Mouse (Mus musculus): Measurements from ENCODE around the gene Olfr802.

Gene Olfr802

GRCm38 (mm10) chr10:129688069-129688468, at the start of gene Olfr802:
Gene Olfr802 (minus strand): TSS chr10:129688169.
- DNase-seq (ENCODE audit: low spot score): no peak

- DNase-seq (ENCODE audit: low spot score): no peak
Observed at GRCm38 (mm10) chr10:129729275-129729674, 41.3 kb upstream of the Olfr802 start, which contains the start of gene Olfr805. Gene Olfr805 (minus strand): TSS chr10:129729375.

DNA sequence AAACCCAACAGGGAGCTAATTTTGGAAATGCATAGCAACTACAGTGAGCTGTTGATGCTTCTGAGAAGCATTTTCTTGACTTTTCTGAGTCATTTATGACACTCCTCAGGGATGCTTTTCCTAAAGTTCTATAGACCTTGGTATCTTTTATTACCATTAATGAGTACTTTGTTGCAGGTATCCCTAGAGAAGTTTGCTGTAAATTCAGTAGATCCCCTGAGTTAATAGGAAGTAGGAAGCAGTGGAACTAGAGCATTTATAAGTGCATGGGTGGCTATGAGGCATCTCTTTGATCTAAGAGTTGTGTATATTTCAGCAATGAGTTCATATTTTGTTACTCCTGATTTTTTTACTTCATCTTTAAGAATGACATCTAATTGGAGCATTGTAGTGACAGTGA, 14.9 kb upstream of the Olfr802 start, which contains the start of gene Olfr804:
TSS of gene Olfr804 (plus strand) at position 301 of the 400 bp plus-strand sequence.
- DNase-seq (ENCODE audit: low spot score): no peak

GRCm38 (mm10) chr10:129694186-129694585, 6.2 kb upstream of the Olfr802 start, which contains the start of gene Olfr803:
Gene Olfr803 (minus strand): TSS chr10:129694286.
- DNase-seq (ENCODE audit: low spot score): no peak

- no peak for DNase-seq (ENCODE audit: low spot score)
Observed at GRCm38 (mm10) chr10:129673765-129674164, 14.2 kb downstream of the Olfr802 start, which contains the start of gene Olfr801. Gene Olfr801 (minus strand): TSS chr10:129673865.

DNA sequence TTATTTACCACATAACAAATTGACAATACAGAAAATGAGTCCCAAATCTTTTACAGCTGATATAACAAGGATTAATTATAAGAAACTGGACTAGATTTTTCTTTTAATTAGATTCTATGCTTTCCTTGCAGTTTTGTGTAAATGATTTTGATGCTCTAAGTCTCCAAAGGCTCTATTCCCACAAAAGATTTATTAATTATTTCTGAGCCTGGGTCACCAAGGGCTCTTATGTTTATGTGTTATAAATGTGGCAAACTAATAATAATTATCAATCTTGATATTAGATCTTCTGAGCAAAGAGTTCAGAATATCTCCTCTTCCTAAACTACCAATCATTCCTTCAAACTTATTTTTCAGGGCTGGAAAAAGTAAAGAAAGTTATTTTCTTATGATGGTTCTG, 30.6 kb downstream of the Olfr802 start, which contains the start of gene Olfr800:
TSS of gene Olfr800 (plus strand) at position 301 of the 400 bp plus-strand sequence.
- DNase-seq (ENCODE audit: low spot score): no peak

DNA sequence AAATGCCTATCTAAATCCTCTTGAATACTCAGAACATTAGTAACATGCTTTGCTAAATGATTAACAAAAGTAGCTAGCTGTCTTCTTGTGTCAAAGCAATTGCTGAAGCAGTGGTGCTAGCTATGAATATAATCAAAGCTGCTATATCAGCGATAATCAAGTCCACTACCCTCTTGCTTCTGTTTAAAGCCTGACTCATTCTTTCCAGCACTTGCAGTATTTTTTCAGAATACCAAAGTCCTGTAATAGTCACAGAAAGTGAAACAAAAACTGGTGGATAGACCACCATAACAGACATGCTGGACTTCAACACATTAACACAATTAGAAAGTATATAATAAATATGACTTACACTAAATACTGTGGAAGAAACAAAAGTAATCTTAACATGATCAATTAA, 36.2 kb downstream of the Olfr802 start:
- DNase-seq (ENCODE audit: low spot score): no peak

GRCm38 (mm10) chr10:129637184-129637583, 50.8 kb downstream of the Olfr802 start, which contains the start of gene Olfr799:
Gene Olfr799 (plus strand): TSS chr10:129637484.
- no peak for DNase-seq (ENCODE audit: low spot score)

DNA sequence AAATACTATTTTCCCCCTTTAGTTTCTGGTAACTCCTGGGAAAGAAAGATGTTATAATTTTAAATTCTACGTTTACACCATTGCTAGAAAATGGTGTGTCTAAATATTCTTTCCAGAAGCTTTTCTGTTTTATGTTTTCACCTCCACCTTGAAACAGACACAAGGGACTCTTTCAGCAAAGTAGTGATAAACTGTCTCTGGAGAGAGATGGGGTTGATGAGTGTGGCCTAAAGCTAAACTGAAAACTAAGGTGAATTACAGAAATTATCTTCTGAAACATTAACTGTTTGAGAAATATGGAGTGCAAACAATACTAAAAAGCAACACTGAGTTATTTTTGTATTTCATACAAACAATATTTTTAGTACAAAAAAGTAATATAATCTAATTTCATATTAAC, 60.1 kb downstream of the Olfr802 start, which contains the start of gene Olfr798:
TSS of gene Olfr798 (minus strand) at position 101 of the 400 bp plus-strand sequence.
- DNase-seq (ENCODE audit: low spot score): no peak
